Mouse (Mus musculus): ENCODE results near the gene Tmem9. TPM values are rescaled to one million over a fixed set of nuclear protein-coding genes. Genes with fewer than 3 reads are reported as not detected.

Tmem9 gene
- polyA plus RNA-seq (2015; fragmentation: Nextera tagmentation; extraction: Ambion mirVana): 135 and 149 TPM in 2 replicates

GRCm38 (mm10) chr1:136007211-136008158 is at the start of gene Tmem9:
Gene Tmem9 (plus strand): TSS chr1:136008150.
- ATAC-seq (replicated peaks): peak; percentile 61; the same call in 1 of the 2 replicates
- Histone ChIP-seq H3K9me3 (no peaks in the 10 kb centered on the region), H3K9ac (replicated peaks) (peak within 1 kb of the TSS; percentile 18; the same call in 1 of the 2 replicates), H3K4me3 (peak within 1 kb of the TSS; percentile 36), H3K27ac (replicated peaks) (no peak within 1 kb of the TSS), H3K36me3 (no peaks in the 10 kb centered on the region), H3K4me2 (replicated peaks) (peak within 1 kb of the TSS; percentile 52), H3K4me1 (peaks cover 9% of the 10 kb centered on the region), H3K27me3 (peaks cover 4% of the 10 kb centered on the region)
- 1% methylated on average over 37 of the region's 37 CpGs for WGBS

DNA sequence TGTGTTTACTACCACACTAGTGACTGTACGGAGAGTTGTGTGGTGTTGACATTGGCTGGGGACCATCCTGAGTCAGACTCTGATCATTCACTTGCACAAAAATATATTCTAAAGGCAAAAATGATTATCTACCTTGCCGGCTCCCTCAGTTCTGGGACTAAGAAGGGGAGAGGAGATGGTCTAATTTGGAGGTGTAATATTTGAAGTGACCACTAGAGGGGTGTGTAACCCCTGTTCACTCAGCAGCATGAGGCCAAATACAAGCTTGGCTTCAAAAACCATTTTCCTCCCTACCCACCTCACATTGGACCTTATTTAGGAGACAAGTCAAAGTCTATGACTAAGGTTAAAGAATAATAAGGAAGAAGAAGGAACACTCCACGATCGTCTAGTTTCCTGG is 49.5 kb upstream of the Tmem9 start:
- Histone ChIP-seq H3K36me3 (no peaks in the 10 kb centered on the region), H3K27me3 (no peaks in the 10 kb centered on the region), H3K9ac (replicated peaks) (no peak overlapping the region), H3K4me3 (no peak overlapping the region), H3K27ac (replicated peaks) (no peak overlapping the region), H3K4me2 (replicated peaks) (no peak overlapping the region), H3K9me3 (no peaks in the 10 kb centered on the region), H3K4me1 (no peaks in the 10 kb centered on the region)
- WGBS: 45% methylated on average over 4 of the region's 4 CpGs
- 0 out of 2 replicates have a peak, but pooled peaks have one; percentile 32 for ATAC-seq (replicated peaks)

DNA sequence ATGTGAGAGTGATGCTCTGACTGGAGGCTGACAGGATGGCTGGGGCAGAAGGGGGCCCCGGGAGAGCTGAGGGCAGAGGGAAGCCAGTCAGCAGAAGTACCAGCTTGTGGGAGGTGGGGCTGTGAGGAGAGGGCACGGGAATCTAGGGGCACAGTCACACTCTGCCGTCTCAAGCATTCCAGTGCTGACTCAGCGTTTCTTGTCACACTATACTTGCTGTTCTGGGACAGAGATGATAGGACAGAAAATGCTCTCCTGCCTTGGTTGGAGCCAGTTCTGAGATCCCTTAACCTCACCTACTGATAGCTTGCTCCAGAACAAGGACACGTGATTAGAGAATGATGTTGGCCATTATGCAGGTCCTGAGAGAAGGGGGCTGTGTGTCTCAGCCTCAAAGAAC is 44.8 kb upstream of the Tmem9 start:
- WGBS: 63% methylated on average over 5 of the region's 5 CpGs
- H3K9ac ChIP-seq (replicated peaks): no peak overlapping the region
- H3K27ac ChIP-seq (replicated peaks): no peak overlapping the region
- H3K36me3 ChIP-seq: no peaks in the 10 kb centered on the region
- H3K9me3 ChIP-seq: no peaks in the 10 kb centered on the region
- H3K4me1 ChIP-seq: no peaks in the 10 kb centered on the region
- H3K4me3 ChIP-seq: no peak overlapping the region
- no peaks in the 10 kb centered on the region for H3K27me3 ChIP-seq
- H3K4me2 ChIP-seq (replicated peaks): no peak overlapping the region
- ATAC-seq (replicated peaks): no peak

DNA sequence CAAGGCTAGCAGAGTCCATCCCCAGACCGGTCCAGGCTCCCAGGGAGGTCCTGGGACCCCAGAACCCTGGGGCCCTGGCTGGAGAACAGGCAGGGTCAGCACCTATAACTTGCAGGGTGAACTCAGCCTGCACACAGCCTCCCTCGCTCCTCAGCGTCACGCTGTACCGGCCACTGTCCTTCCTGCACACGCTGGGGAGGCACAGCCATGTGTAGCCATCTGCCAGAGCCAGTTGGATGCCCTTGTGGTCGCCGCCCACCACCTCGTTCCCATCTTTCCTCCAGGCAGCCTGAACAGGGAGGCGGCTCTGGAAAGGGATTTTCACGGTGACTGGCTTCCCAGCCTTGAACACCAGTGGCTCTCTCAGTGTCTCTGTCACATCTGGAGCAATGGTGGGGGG is 43.4 kb upstream of the Tmem9 start:
- Histone ChIP-seq H3K36me3 (no peaks in the 10 kb centered on the region), H3K4me1 (no peaks in the 10 kb centered on the region), H3K27me3 (no peaks in the 10 kb centered on the region), H3K4me2 (replicated peaks) (no peak overlapping the region), H3K9me3 (no peaks in the 10 kb centered on the region), H3K27ac (replicated peaks) (no peak overlapping the region), H3K9ac (replicated peaks) (no peak overlapping the region), H3K4me3 (no peak overlapping the region)
- ATAC-seq (replicated peaks): no peak
- 77% methylated on average over 11 of the region's 11 CpGs for WGBS

DNA sequence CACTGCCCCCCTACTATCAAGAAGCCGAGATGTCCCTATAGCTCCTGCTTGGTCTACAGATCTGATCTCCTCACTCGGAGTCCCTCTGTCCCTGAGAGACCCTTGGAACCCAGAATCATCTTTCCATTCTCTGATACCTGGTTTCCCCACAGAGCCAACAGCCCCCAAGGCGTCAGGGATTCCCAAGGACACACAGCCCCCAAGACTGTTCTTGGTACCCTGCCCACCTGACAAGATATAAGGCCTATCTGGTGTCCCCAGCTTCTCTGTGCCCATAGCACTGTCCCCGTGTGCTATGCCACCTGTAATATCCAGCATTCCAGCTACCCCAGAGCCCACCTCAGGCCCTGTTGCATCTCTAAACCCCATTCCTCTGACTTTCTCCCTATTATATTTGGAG is 40.2 kb upstream of the Tmem9 start:
- Histone ChIP-seq H3K4me3 (no peak overlapping the region), H3K9ac (replicated peaks) (no peak overlapping the region), H3K36me3 (no peaks in the 10 kb centered on the region), H3K4me2 (replicated peaks) (no peak overlapping the region), H3K27me3 (no peaks in the 10 kb centered on the region), H3K27ac (replicated peaks) (no peak overlapping the region), H3K9me3 (no peaks in the 10 kb centered on the region), H3K4me1 (no peaks in the 10 kb centered on the region)
- WGBS: 84% methylated on average over 4 of the region's 4 CpGs
- ATAC-seq (replicated peaks): no peak

DNA sequence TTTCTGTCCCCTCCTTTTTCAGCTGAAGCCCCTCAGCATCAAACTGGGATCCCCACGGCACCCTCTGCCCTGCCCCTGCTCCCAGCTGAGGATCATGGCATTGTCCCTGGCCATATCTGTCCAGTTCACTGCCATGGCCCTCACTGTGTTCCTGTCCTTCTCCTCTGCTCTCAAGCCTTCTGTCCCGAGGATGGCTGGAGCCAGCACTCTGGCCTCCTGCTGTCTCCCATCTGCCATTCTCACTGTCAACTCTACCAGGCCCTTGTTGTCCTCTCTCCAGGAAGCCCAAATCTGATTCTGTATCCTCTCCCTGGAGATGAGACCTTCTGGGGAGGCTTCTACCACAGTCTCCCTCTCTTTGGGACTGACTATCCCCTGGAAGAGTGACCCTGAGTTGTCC is 37.5 kb upstream of the Tmem9 start:
- Histone ChIP-seq H3K9ac (replicated peaks) (no peak overlapping the region), H3K36me3 (no peaks in the 10 kb centered on the region), H3K27ac (replicated peaks) (no peak overlapping the region), H3K9me3 (no peaks in the 10 kb centered on the region), H3K4me2 (replicated peaks) (no peak overlapping the region), H3K4me1 (no peaks in the 10 kb centered on the region), H3K4me3 (no peak overlapping the region), H3K27me3 (no peaks in the 10 kb centered on the region)
- ATAC-seq (replicated peaks): no peak
- 68% methylated on average over 2 of the region's 2 CpGs for WGBS

GRCm38 (mm10) chr1:135972576-135972975 is 35.4 kb upstream of the Tmem9 start:
- no peak for ATAC-seq (replicated peaks)
- Histone ChIP-seq H3K4me2 (replicated peaks) (no peak overlapping the region), H3K27me3 (no peaks in the 10 kb centered on the region), H3K4me1 (no peaks in the 10 kb centered on the region), H3K27ac (replicated peaks) (no peak overlapping the region), H3K9ac (replicated peaks) (no peak overlapping the region), H3K4me3 (no peak overlapping the region), H3K36me3 (no peaks in the 10 kb centered on the region), H3K9me3 (no peaks in the 10 kb centered on the region)
- 94% methylated on average over 3 of the region's 3 CpGs for WGBS

- ATAC-seq (replicated peaks): no peak
- Histone ChIP-seq H3K4me2 (replicated peaks) (no peak overlapping the region), H3K27me3 (no peaks in the 10 kb centered on the region), H3K4me1 (no peaks in the 10 kb centered on the region), H3K27ac (replicated peaks) (no peak overlapping the region), H3K9me3 (no peaks in the 10 kb centered on the region), H3K9ac (replicated peaks) (no peak overlapping the region), H3K4me3 (no peak overlapping the region), H3K36me3 (no peaks in the 10 kb centered on the region)
- WGBS: 56% methylated on average over 5 of the region's 5 CpGs
Observed at GRCm38 (mm10) chr1:135984105-135984504, 23.8 kb upstream of the Tmem9 start.

- Histone ChIP-seq H3K27ac (replicated peaks) (no peak overlapping the region), H3K27me3 (no peaks in the 10 kb centered on the region), H3K36me3 (no peaks in the 10 kb centered on the region), H3K4me1 (no peaks in the 10 kb centered on the region), H3K9me3 (no peaks in the 10 kb centered on the region), H3K4me3 (no peak overlapping the region), H3K4me2 (replicated peaks) (no peak overlapping the region), H3K9ac (replicated peaks) (no peak overlapping the region)
- no peak for ATAC-seq (replicated peaks)
Observed at GRCm38 (mm10) chr1:135989876-135990275, 18.1 kb upstream of the Tmem9 start.

- Histone ChIP-seq H3K4me3 (no peak overlapping the region), H3K9me3 (no peaks in the 10 kb centered on the region), H3K27me3 (no peaks in the 10 kb centered on the region), H3K4me1 (no peaks in the 10 kb centered on the region), H3K27ac (replicated peaks) (no peak overlapping the region), H3K4me2 (replicated peaks) (no peak overlapping the region), H3K9ac (replicated peaks) (no peak overlapping the region), H3K36me3 (no peaks in the 10 kb centered on the region)
- no peak for ATAC-seq (replicated peaks)
- 78% methylated on average over 4 of the region's 4 CpGs for WGBS
Observed at GRCm38 (mm10) chr1:135993470-135993869, 14.5 kb upstream of the Tmem9 start.

DNA sequence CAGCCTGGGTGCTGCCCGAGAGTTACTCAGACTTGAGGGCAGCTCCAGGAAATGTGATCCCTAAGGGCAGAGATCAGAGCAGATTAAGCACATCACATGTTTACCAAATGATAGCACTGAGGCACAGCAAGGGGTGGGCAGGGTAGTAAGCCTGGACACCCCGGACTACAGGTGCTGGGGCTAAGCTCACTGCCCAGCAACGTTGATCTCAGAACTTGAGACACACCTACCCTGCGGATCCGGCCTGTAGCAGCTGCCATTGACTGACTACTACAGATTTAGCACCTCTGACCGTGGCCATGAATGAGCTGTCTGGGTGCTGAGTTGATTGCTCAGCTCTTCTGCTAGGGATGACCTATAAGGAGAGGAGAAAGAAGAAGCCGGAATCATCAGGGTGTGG is 10.4 kb upstream of the Tmem9 start:
- Histone ChIP-seq H3K4me3 (no peak overlapping the region), H3K27ac (replicated peaks) (no peak overlapping the region), H3K9me3 (no peaks in the 10 kb centered on the region), H3K4me2 (replicated peaks) (no peak overlapping the region), H3K4me1 (no peaks in the 10 kb centered on the region), H3K36me3 (no peaks in the 10 kb centered on the region), H3K9ac (replicated peaks) (no peak overlapping the region), H3K27me3 (no peaks in the 10 kb centered on the region)
- ATAC-seq (replicated peaks): no peak
- 79% methylated on average over 7 of the region's 7 CpGs for WGBS

- 58% methylated on average over 8 of the region's 8 CpGs for WGBS
- H3K9ac ChIP-seq (replicated peaks): no peak overlapping the region
- no peaks in the 10 kb centered on the region for H3K9me3 ChIP-seq
- no peaks in the 10 kb centered on the region for H3K27me3 ChIP-seq
- H3K4me2 ChIP-seq (replicated peaks): no peak overlapping the region
- no peak overlapping the region for H3K27ac ChIP-seq (replicated peaks)
- no peak for ATAC-seq (replicated peaks)
- H3K36me3 ChIP-seq: no peaks in the 10 kb centered on the region
- H3K4me3 ChIP-seq: no peak overlapping the region
- H3K4me1 ChIP-seq: no peaks in the 10 kb centered on the region
Observed at GRCm38 (mm10) chr1:135999720-136000287, 8.1 kb upstream of the Tmem9 start.
